ENCODE assay signal across 18 mouse cellular contexts in genomic region chr6:43528996-43529395, GRCm38 (mm10).
"Had no signal": no experiment of that assay in that cellular context is flagged by ENCODE, and none has a peak within 500 bp of the region (broad histone marks: within the 10 kb centered on the region; RNA-seq: fewer than 3 reads in every experiment).

No protein-coding gene starts in this region.

- ATAC-seq: intestine, postnatal 0 days; lung, postnatal 0 days; midbrain, embryonic 13.5 days; midbrain, embryonic 16.5 days had no signal

- H3K4me2 ChIP-seq: limb, embryonic 12.5 days; liver, embryonic 13.5 days; midbrain, embryonic 13.5 days; neural tube, embryonic 13.5 days had no signal

- H3K9ac ChIP-seq: limb, embryonic 12.5 days; liver, embryonic 13.5 days; midbrain, embryonic 13.5 days; neural tube, embryonic 13.5 days had no signal

- H3K27ac ChIP-seq: limb, embryonic 12.5 days; liver, embryonic 13.5 days; midbrain, embryonic 10.5 days; midbrain, embryonic 13.5 days; neural tube, embryonic 13.5 days had no signal

- H3K27me3 ChIP-seq: limb, embryonic 12.5 days; liver, embryonic 13.5 days; megakaryocyte, embryonic 14.5 days; midbrain, embryonic 13.5 days; neural tube, embryonic 13.5 days had no signal

- H3K4me3 ChIP-seq: limb, embryonic 12.5 days; liver, embryonic 13.5 days; megakaryocyte, embryonic 14.5 days; midbrain, embryonic 10.5 days; midbrain, embryonic 13.5 days; myocyte; neural tube, embryonic 13.5 days had no signal

- H3K36me3 ChIP-seq: limb, embryonic 12.5 days; liver, embryonic 13.5 days; midbrain, embryonic 10.5 days; midbrain, embryonic 13.5 days; neural tube, embryonic 13.5 days had no signal

- H3K4me1 ChIP-seq: limb, embryonic 12.5 days; midbrain, embryonic 10.5 days; midbrain, embryonic 13.5 days; neural tube, embryonic 13.5 days had no signal

- DNase-seq: kidney, adult 2 months; kidney, postnatal 10 days; kidney, postnatal 36 days; layer of hippocampus, adult 9-11 months; liver, embryonic 13.5 days; lung, adult 2 months; lung, postnatal 36 days; thymus, adult 18-20 months; thymus, postnatal 36 days had no signal

- H3K9me3 ChIP-seq: limb, embryonic 12.5 days; liver, embryonic 13.5 days; megakaryocyte, embryonic 14.5 days; midbrain, embryonic 10.5 days; midbrain, embryonic 13.5 days; neural tube, embryonic 13.5 days had no signal
